Mouse (Mus musculus) ZHBTc4 (cell line): ENCODE results near the gene Treml1.
"Not testable (repeated sequence)": the region's sequence is repeated elsewhere in the genome, so short reads cannot be mapped to it uniquely, and the experiment has no call there.

Source experiments
- DNase-seq: peaks from one replicate; pipeline ENCODE4 v3.0.0-alpha.2; 2011; ENCODE audit warnings: low read depth, low spot score

Treml1 gene

DNA sequence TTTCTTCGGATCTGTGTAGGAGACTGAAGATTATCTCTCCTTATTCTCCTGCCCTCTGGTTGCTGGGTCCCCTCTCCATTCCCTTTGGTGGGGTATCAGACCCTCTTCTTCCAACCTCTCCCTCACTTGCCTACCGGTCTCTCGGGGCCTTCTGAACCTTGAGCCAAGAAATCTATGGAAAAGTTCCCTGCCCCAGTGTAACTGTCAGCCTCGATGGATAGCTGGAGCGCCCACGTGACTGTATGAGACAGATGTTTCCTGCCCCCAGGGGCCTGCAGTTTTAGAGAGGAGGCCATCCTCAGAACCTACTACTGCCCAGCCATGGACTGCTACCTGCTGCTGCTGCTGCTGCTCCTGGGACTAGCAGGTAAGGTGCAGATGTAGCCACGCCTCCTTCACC lies at the start of gene Treml1:
Treml1 (plus strand) TSS at position 301 of the 400 bp plus-strand sequence.
- DNase-seq, result no peak

DNA sequence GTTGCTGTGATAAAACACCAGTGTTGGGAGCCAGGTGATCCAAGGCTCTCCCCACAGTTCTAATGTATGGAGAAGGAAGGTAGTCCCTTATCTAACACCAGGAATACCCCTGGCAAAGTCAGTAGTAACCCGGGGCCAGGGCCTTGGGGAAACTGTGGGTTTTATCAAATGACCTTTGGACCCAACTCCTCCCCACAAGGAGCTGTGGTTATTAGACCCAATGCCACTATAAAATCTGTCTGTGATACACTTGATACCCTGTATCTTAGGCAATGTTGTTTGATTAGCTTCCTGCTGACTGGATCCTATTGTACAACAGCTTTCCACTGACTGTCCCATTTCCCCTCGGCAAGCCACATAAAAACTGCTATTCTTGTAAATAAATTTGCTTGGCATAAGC lies 47.6 kb upstream of the Treml1 start:
- no peak for DNase-seq

DNA sequence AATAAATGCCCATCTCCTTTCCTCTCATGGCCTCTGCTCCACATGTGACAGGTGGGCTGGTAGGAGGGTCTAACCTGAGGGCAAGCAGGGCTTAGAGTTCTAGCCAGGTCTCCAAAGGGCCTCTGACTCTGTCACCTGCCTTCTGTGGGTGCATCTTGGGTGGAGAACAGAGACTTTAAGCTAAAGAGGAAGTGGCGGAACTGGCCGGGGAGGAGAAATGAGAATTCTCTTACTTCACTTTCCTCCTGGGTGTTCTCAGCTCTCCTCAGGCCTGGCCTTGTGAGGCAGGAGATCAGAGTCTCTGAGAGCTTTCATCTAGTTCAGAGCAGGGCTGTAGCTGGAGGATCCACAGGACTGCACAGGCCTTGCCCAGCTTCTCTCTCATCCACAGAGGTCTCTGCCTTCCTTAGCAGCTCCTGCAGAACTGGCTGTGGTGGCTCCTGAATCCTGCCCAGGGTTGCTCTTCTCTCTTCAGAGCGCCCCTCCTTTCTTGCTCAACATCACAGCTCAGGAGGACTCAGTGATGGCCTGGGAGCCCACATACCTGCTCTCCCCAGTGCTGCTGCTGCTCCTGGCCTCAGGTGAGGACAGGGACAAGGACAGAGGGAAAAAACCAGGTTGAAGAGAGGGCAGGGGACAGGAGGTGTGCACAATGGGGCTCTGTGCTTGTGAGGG lies 43.7 kb upstream of the Treml1 start, which contains the start of gene B430306N03Rik:
B430306N03Rik (plus strand) TSS at position 237 of the 675 bp plus-strand sequence.
- DNase-seq, result not testable (repeated sequence)

DNA sequence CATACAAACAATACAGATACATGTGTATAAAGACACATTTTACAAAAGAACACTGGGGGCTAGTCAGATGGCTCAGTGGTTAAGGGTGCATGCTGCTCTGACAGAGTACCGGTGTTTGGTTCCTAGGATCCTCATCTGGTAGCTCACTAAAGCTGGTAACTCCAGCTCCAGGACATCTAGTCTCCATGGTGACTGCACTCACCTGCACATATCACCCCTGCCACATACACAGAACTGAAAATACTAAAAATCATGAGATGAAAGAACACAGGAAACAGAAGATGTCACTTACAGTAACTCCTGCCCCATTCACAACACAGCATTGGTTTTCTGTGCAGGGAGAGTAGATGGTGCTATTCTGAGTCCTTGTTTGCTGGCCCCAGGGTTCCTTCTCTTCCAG lies 41.0 kb upstream of the Treml1 start:
- DNase-seq, result no peak

DNA sequence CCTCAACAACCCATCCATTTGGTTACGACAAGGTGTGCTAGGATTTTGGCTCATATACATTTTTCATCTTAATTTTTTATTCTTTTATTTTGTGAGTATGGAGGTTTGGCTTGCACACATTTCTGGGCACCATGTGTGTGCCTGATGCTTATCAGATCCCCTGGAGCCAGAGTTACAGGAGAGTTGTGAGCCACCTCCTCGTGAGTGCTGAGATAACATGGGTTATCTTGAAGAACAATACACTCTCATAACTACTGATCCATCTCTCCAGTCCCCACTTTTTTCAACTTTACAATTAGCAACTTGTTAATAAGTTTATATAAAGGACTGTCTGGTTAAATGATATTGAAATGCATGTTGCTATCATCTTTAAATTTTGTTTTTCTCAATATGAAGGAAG lies 38.4 kb upstream of the Treml1 start:
- DNase-seq, result no peak

DNA sequence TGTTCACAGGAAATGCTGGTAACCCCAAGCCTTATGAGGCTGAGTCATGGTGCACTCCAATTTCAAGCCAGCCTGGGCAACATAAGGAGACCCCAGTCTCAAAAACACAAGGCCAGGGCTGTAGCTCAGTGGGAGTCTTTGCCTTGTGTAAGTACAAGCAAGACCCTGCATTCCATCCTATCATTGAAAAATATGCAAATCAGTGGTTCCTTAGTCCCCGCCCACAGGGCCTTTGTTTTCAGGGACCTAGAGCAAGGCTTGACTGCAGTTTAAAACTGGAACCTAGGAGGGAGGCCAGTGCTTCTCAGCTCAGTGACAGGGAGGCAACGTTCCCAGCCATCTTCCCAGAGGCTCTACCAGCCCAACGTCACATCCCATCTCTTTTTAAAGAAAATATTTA lies 36.5 kb upstream of the Treml1 start:
- DNase-seq, result peak; percentile 83

DNA sequence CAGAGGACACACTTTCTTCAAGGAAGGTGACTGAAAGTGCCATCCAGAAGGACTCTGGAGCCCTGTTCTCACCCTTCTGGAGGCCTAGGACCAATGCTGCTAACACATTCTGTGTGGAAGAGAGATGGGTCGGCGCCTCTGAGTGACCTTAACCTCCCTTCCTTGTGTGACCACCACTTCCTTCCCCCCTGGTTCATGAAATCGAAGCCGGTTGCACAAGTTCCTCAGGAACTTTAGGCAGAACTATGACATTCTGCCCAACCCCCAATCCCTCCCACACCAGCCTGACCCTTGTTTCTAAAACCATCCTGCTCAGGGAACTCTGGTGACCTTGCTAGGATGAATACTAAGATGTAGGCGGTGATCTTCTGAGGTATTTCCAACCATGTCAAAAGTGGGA lies 35.5 kb upstream of the Treml1 start:
- DNase-seq, result no peak

DNA sequence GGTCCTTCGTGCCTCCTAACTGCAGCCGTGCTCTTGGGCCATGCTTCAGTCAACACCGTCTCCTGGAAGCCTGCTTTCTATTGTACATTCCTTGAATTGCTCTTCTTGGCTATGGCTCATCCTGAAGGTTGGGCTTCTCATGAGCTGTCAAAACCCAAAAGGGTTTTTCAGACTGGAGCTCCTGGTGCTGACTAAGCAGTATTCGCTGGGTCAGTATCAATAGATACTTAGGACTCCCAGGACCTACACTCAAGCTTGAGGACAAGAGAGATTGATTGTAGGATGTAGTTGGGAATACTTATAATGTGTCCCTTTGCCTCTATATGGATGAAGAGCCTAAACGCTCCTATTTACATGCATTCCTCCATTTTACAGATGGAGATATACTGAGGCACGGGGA lies 34.6 kb upstream of the Treml1 start:
- no peak for DNase-seq

DNA sequence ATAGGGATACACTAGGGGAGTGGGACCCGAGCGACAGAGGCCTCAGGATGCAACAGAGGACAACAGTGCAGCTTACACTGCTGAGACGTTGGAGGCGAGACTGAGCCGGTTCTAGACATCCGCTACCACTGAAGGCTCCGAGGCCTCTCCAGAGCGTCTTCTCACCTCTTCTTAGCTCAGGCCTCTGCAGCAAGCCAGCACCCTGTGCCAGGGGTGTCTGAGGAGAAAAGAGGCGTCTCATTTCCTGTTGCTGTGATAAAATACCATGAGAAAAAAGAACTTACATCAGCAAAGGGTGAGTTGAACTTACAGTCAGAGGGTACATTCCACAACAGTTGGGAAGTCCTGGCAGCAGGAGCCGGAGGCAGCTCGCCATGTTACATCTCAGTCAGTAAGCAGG lies 34.1 kb upstream of the Treml1 start:
- DNase-seq, result no peak

DNA sequence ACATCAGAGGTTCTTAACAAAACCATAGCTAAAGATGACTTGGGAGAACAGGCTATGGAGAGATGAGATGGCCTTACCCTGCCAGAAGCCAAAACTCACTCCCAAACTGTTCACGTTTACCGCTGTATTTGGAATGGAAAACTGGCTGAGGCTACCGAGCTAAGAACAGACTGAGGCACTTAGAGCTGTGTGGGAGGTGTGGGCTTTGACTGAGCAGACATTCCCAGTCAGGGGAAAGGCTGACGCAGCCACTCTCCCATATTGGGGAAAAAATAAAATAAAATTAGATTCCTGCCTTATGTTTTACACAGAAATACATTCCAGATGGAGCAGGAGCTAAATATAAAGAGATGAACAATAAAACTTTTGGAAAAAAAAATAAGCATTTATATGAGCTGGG lies 33.1 kb upstream of the Treml1 start:
- no peak for DNase-seq

DNA sequence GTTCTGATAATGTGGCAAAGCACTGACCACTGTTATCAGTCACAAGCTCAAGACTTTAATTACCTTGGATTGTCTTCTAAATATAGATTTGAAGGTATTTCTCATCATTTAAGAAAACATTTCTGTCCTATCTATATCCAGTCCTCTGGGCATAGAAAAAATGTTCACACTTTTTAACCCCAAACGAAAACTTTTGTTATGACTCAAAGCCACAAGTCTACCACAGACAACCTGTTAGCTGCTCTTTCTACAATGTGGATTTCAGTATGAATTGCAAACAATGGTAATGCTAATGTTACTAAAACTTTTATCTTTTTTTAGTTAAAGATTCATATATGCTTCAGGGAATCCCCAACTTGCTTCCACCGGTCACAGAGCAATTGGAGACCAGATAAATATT lies 27.2 kb upstream of the Treml1 start:
- DNase-seq, result no peak

DNA sequence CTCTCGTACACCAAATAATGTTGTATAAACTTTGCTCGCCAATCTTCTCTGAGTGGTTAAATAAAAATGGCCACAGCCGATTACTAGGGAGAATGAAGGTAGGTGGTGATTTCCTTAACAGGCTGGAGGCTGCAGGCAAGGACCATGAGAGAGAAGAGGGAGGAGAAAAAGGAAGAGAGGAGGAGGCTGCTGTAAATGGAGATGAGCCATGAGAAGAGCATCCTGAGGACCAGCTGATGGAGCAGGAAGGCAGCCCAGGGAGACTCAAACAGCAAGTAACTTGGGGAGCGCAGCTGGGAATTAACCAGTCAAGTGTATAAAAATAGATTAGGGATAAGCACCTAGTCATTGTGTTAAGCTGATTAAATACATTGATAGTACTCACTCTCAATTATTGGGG lies 25.5 kb upstream of the Treml1 start:
- no peak for DNase-seq

DNA sequence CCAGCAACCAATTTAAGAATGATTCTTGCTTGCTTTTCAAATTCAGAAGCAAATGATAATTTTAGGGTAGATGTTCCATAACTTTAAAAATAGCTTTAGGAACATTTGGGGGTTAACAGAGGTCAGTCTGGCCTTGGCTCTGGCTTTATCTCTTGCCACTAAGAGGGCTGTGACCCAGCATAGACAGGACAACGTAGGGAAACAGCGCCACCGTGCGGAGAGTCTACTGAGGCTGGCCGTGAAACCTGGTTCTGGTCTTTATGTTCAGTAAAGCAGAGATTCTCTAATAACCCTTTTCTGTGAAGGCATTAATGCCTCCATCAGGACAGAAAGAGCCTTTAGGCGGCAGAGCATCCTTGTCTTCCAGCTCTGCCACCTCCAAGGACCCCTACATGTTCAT lies 22.9 kb upstream of the Treml1 start:
- DNase-seq, result peak; percentile 81

DNA sequence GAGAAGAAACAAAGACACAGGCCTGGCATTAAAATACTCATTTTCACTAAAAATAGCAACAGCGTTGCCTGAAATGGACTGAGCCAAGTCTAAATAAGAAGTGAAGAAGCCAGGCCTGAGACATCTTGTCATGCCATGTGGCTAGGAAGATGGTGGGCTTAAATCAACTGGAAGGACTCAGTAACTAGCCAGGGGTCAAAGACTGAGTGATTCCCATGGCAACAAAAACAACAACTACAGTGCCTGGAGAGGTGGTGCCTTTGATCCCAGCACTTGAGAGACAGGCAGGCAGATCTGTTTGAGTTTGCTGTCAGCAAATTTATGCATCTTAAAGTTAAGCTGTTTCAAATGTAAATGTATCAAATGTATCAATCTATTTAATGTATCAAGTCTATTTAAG lies 19.4 kb upstream of the Treml1 start:
- DNase-seq, result no peak

DNA sequence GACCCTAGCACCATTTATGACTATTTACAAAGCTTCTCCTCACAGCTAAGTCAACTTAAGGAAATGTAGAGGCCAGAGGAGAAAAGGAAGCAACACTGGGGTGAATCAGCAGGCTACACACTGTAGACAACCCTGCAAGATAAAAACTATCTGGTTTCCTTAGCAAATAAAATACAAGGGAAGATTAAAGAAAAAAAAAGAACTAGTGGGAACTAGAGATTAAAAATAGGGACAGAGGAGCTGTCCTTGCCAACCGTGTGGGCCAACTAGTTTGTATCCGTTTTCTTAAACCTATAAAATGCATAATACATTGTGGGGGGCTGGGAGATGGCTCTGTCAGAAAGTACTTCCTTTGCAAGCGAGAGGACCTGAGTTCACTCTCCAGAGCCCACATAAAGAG lies 17.8 kb upstream of the Treml1 start:
- no peak for DNase-seq

DNA sequence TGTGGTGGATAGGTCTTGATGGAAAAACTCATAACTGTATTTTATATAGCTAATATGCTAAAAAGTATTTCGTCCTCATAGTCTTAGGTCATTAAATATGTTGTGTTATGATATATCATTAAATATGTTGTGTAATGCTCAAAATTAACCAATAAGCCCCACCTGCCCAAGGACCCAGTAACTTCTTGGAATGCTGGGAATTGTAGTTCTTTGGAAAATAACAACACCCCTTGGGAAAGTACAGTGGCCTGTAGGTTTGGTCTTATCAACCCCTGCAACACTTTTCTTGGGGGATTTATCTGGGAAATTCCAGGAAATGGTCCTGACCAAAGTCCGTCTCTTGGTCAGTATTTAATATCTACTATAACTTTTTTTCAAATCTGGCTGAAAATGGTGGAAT lies 16.7 kb upstream of the Treml1 start:
- DNase-seq, result no peak

DNA sequence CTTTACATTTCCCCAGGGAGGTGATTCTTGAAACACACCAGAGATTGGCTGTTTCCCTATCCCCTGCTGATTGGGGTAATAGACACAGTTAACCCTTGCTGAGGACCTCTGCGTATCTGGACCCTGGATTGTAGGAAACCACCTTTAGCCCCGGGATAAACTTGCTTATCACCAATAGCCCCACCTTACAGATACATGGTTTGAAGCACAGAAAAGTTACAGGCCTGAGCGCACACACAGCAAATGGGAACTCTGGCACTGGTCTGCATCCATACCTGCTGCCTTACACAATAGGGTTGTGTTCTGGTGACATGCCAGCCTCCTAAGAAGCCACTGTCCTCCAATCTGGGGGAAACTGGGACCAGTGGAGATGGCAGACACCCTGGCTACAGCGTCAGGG lies 13.9 kb upstream of the Treml1 start:
- DNase-seq, result no peak

DNA sequence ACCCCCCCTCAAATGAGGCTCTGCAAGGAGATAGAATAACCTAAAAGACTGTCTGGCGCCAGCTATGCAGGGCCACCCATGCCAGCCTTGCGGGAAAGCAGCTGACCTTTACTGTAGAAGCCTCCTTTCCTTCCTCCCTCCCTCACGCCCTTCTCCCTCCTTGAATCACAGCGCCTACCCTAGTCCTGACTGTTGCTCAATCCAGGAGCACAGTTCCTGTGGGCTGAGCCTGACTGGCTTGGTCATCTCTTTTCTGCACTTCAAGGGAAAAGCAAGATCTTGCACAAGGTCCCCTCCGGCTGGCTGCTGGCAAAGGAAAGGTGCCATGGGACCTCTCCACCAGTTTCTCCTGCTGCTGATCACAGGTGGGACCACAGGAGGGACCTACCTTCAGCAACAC lies 13.5 kb upstream of the Treml1 start, which contains the start of gene Trem2:
Trem2 (plus strand) TSS at position 171 of the 400 bp plus-strand sequence.
- DNase-seq, result no peak

DNA sequence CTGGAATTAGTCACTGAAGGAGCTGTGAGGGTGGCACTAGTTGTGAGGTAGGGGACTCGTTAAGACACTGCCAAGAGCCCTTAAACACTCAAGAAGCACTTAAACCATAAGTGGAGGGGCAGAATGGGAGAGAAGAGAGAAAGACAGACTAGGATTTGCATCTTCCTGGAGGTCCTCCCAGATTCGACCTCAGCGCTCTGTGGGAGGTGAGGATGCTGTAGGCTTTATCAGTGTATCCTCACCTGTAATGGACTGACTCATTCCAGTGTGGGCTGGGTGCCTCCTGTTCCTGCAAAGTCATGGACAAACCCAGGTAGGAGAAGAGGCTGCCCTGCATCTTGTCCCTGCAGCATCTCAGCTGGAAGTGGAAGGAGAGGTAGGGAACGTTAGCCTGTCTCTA lies 12.9 kb upstream of the Treml1 start:
- DNase-seq, result no peak

DNA sequence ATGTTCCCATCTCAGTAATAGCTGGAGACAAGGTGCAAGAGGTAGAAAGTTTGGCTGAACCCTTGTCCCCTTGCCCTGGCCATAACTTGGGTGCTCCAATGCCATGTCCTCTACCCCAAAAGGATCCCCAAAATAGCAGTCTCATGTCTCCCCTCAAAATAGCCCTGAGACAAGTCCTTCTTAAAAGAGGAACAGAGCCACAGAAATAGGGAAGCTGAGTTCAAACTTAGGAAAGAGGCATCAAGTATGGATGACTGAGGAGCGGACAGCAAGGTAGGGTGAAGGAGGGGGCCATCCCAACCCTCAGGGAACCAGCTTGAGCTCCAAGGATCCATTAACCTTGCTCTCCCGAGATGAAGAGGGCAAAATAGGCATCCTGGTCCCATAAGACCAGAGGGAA lies 12.4 kb upstream of the Treml1 start:
- no peak for DNase-seq

DNA sequence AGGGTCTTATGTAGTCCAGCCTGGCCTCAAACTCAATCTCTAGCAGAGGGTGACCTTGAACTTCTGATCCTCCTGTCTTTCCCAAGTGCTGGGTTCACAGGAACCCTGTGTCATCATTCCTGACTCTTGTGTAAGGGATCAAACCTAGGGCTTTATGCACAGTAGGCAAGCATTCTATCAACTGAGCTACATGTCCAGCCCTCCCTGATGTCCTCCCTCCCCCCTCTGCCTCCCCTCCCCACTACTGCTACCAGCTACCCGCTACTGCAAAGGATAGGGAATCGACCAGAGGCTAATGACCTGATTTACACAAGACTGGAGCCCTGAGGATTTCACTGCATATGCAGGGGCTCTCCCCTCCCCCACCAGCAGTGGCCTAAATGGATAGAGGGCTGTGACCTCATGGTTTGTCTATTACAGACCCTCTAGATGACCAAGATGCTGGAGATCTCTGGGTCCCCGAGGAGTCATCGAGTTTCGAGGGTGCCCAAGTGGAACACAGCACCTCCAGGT lies 9.0 kb upstream of the Treml1 start:
- peak; percentile 77 for DNase-seq

DNA sequence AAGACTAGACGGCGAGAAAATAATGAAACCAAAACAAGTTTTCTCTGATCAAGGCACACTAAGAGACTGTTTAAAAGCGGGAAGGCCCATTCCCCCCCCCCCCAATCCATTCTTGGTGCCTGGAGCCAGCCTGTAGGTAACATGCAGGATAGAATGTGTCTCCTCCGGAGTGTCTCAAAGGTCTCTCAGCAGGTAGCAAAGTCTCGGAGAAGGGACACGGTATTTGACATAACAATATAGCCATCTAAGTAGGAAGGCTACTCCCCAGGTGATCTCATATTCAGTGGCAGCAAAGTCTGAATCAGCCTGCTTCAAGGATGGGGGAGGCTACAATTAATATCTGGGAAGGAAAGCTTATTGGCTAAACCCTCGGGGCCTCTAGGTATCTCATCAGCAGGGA lies 6.7 kb upstream of the Treml1 start:
- DNase-seq, result peak; percentile 63

DNA sequence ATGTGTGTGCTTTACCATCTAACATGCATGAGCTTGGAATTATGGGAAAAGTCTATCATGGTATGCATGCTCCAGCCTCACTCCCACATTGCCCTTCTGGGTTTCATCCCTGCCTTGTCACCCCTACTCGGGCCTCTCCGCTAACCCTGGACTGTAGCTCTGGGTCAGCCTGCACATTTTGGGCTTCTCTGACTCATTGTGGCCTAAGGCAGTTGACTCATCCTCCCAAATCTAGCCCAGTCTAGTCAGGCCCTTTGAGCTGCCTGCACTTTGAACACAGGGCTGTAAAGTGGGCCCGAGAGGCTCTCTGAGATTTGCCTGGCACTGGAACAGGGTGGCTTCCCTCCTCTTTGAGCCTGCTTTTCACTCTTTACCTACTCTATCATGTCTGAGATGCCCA lies 3.9 kb upstream of the Treml1 start:
- DNase-seq, result no peak

DNA sequence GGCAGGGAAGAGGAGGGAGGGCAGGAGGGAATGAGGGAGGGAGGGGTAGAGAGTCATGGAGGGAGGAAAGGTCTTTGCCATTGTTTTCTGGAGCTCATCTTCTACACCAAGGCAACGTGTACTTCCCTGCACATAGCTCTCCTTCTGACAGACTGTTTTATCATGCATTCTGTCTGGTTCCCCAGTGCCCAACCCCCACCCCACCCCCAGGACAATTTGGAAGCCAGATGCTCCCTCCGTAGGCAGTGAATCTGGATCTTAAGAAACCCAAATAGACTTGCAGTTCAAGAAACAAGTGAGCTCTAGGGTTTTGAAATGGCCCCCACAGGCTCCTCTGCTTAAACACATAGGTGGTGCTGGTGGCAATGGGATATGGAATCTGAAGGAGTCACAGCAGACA lies 1.8 kb upstream of the Treml1 start:
- peak; percentile 18 for DNase-seq
